Mouse (Mus musculus) gastrocnemius, adult 18-20 months (tissue): Measurements from ENCODE around the gene Usp5. TPM values are rescaled to one million over a fixed set of nuclear protein-coding genes. Genes with fewer than 3 reads are reported as not detected.
"Not testable (repeated sequence)": the region's sequence is repeated elsewhere in the genome, so short reads cannot be mapped to it uniquely, and the experiment has no call there.

ENCODE experiments used
- DNase-seq: peaks from one replicate; pipeline ENCODE4 v3.0.0; 2021; ENCODE audit warnings: low spot score
- total RNA-seq, 2 experiments: library from RNA; stranded (reverse); gene quantifications; 2 replicates each; pipeline ENCODE4 v1.2.3; 2021

The Usp5 gene
- total RNA-seq, 2 experiments from 2014 or later, result 39.9 to 50.1 TPM

GRCm38 (mm10) chr6:124811701-124812560 is 17.4 kb downstream of the Usp5 start:
- DNase-seq, result peak; percentile 30

DNA sequence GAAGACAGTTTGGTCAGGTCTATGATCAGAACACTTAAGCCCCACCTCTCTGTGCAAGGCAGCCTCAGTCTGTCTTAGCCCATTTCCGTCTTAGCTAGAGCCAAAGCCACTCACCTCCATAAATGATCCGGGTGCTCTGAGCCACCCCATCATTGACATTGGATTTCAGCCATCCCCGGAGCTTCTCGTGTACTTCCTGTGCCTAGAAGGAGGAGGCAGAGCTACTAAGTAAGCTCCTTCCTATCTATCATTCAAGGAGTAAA is 17.9 kb downstream of the Usp5 start:
- DNase-seq, result no peak

- not testable (repeated sequence) for DNase-seq
These were observed 18.5 kb downstream of the Usp5 start for GRCm38 (mm10) chr6:124810566-124811402.

- no peak for DNase-seq
These were observed 19.3 kb downstream of the Usp5 start for GRCm38 (mm10) chr6:124809775-124810538.

- peak; percentile 87 for DNase-seq
These were observed 20.1 kb downstream of the Usp5 start for GRCm38 (mm10) chr6:124809052-124809774.

DNA sequence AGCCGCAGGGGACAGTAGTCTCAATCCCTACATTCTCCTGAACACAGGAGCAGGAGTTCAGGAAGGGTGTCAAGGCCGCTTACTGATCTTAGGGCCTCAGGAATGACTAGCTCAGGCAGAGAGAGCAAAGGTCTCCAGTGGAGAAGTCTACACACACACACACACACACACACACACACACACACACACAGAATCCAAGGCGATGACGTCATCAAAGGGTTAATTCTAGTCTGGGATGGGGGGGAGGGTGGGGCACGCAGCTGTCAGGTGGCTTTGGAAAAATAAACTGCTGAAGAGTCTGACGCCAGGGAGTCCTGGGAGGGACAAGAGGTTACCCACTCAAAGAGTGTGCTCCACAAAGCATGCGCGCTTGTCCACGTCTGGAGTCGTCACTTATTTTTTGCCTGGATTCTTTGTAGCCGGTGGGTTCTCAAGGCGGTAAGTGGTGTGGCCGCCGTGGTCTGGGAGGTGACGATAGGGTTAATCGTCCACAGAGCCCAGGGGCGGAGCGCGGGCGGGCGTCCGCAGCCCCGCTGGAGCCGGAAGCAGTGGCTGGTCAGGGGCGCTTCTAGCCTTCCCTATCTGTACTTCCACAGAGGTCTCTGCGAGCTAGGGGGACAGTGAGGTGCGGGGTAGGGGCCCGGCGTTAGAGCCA is 20.8 kb downstream of the Usp5 start, which contains the start of gene Spsb2:
TSS of gene Spsb2 (plus strand) at position 304 of the 655 bp plus-strand sequence.
- DNase-seq, result peak; percentile 73

- DNase-seq, result no peak
These were observed 21.3 kb downstream of the Usp5 start for GRCm38 (mm10) chr6:124807986-124808357.

- no peak for DNase-seq
These were observed 21.9 kb downstream of the Usp5 start for GRCm38 (mm10) chr6:124807366-124807765.

- no peak for DNase-seq
These were observed 22.7 kb downstream of the Usp5 start for GRCm38 (mm10) chr6:124806446-124807140.

DNA sequence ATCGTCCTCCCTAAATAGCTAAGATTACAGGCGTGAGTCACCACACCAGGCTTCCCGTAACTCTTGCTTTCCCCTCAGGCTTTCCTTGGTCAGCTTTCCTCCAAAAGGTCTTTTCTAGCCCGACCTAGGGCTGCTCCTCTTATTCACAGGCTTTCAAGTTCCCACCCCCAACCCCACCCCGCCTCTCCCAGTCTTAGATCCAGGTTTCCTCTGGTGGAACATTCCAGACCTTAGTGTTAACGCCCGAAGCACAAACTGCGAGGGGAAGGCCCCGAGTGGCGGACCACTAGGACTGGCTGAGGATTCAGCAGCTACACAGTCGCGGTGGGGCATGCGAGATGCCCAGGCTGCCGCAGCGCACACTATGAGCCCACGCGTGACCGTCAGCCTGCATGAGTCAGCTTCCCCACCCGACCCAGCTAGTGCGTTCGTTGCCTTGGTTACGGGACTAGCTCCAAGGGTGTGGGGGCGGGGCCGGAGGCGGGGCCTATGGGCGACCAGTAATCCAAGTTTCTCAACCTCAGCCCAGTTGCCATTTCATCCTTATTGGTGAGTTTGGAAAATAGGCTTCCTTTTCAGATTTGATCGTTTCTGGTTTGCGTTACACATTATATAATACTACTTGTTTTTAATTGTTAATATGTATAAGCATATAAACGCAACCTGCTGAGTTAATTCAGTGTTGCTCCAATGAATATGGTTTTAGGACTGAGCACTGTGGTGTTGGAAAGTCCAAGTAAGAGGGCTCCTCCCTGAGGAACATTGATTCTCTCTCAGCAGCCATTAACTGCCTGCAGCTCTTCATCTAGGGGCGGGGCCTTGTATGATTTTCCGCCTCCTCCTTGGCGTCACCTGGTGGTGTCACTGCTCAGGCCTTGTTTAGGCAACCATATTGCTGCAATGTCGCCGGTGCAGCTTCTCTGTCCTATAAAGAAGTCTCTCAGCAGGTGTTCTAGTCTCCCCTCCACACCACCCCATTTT is 23.7 kb downstream of the Usp5 start:
- peak; percentile 95 for DNase-seq

GRCm38 (mm10) chr6:124804341-124804740 is 24.9 kb downstream of the Usp5 start:
- DNase-seq, result no peak

- DNase-seq, result not testable (repeated sequence)
These were observed 25.6 kb downstream of the Usp5 start for GRCm38 (mm10) chr6:124803691-124804090.

- no peak for DNase-seq
These were observed 26.2 kb downstream of the Usp5 start for GRCm38 (mm10) chr6:124803061-124803460.

- DNase-seq, result not testable (repeated sequence)
These were observed 26.9 kb downstream of the Usp5 start for GRCm38 (mm10) chr6:124802400-124802799.

DNA sequence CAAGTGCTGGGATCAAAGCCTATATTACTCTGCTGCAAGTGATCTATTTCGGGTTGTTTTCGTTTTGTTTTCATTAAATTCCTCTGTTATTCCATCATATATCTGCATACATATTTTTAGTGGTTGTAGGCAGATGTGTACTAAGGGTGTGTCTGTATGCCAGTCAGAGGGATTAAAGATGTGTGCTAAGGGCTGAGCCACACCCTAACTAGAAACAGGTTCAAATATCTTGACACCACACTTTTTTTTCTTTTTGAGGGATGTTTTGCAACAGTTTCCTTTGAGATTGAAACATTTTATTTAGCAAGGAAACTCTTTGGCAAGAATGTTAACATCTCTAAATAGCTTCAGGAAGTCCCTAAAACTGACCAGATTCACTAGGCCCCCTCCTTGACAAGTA is 33.1 kb downstream of the Usp5 start:
- DNase-seq, result no peak

GRCm38 (mm10) chr6:124795781-124796180 is 33.5 kb downstream of the Usp5 start:
- no peak for DNase-seq

DNA sequence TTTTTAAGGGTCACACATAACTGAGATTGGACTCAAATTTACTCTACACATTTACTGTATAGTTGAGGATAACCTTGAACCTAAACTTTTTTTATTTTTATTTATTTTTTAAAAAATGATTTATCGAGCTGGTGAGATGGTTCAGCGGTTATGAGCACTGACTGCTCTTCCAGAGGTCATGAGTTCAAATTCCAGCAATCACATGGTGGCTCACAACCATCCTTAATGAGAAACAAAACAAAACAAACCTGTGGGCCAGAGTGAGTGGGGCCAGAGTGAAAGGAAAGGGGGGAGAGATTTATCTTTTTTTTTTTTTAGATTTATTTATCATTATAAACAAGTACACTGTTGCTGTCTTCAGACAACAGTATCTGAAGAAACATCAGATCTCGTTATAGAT is 37.4 kb downstream of the Usp5 start:
- DNase-seq, result no peak

- DNase-seq, result no peak
These were observed 39.2 kb downstream of the Usp5 start for GRCm38 (mm10) chr6:124790121-124790520.

DNA sequence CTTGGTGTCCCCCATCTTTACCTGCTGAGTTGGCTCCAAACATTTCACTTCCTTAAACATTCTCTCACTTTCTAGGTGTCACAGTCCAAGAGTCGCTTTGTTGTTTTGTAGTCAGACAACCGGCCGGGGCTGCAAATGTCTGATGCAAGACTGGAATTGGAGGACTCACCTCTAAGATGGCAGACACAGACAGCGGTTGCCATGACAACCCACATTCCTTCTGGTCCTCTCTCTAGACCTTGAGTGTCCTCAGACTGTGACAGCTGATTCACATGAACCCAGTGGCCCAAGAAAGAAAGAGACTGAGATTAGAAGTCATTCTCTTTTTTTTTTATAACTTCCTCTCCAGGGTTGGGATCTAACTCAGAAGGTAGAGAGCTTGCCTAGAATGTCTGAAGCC is 39.8 kb downstream of the Usp5 start:
- DNase-seq, result no peak
